Mouse (Mus musculus) bone marrow, adult 2 months (tissue): ENCODE results near the gene Mex3a. TPM values are rescaled to one million over a fixed set of nuclear protein-coding genes. Genes with fewer than 3 reads are reported as not detected.
A peak's percentile ranks its signal among the peaks of the same experiment; 100 is the strongest.

Experiments
- H3K27ac ChIP-seq: fragments of 200-500 bp; 2 replicates; pipeline ENCODE4 v1.5.1; 2012; ENCODE audit warnings: low read depth, mild to moderate bottlenecking, control low read depth, inconsistent platforms, low read length; ENCODE audit not compliant: control insufficient read depth, poor library complexity, insufficient read depth
- H3K4me1 ChIP-seq: fragments of 200-500 bp; 2 replicates; pipeline ENCODE4 v1.6.1; 2011; ENCODE audit warnings: low read length; ENCODE audit not compliant: control insufficient read depth, insufficient read depth
- H3K4me3 ChIP-seq: fragments of 200-500 bp; replicated peaks from 2 replicates; pipeline ENCODE3; 2011; ENCODE audit warnings: mild to moderate bottlenecking, low read depth, low read length, control low read depth; ENCODE audit not compliant: control insufficient read depth
- CTCF ChIP-seq: fragments of 200-500 bp; IDR thresholded peaks from 2 replicates; pipeline ENCODE4 v1.5.1; 2011; ENCODE audit warnings: low read length, control low read depth; ENCODE audit not compliant: control insufficient read depth, insufficient read depth
- POLR2A ChIP-seq: fragments of 200-500 bp; IDR thresholded peaks from 2 replicates; pipeline ENCODE4 v1.6.1; 2011; ENCODE audit warnings: low read depth, mild to moderate bottlenecking, control low read depth, low read length, borderline replicate concordance; ENCODE audit not compliant: control insufficient read depth
- WGBS: fragments of 180-500 bp; shearing (Covaris S2); methylation state at CpG from one replicate; pipeline ENCODE4 v1.1.7; 2018; 5-methylcytosine and 5-hydroxymethylcytosine counted together
- polyA plus RNA-seq: library from polyadenylated mRNA; stranded (reverse); fragments of >200 nt; gene quantifications from 2 replicates; pipeline ENCODE4 v1.2.4, GENCODE M21; 2011; ENCODE audit warnings: low replicate concordance; ENCODE audit not compliant: missing spikeins, insufficient read depth, insufficient read length

Mex3a gene
- polyA plus RNA-seq, 1 experiment, result 2.2 TPM

DNA sequence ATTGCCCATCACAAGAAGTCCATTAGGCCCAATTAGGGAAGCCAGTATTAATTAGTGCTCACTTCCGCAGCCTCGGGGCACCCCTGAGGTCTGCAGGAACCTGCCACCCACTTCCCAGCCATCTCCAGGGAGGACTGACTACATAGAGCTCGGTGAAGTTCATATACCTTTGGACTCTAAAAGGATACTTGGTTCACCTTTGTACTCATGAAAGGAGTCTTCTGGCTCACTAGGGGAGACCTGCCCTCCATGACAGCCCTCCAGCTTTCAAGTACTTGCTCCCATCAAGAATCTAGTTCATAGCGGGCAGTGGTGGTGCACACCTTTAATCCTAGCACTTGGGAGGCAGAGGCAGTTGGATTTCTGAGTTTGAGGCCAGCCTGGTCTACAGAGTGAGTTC, 13.8 kb upstream of the Mex3a start:
- no peaks in the 10 kb centered on the region for H3K4me1 ChIP-seq
- H3K4me3 ChIP-seq, result no peak overlapping the region
- no peak overlapping the region for H3K27ac ChIP-seq
- TF ChIP-seq POLR2A (no peak), CTCF (no peak)
- WGBS, result 83% methylated on average over 4 of the region's 4 CpGs

GRCm38 (mm10) chr3:88520078-88520477, 12.1 kb upstream of the Mex3a start:
- WGBS, result 75% methylated on average over 2 of the region's 2 CpGs
- Histone ChIP-seq H3K4me1 (no peaks in the 10 kb centered on the region), H3K4me3 (no peak overlapping the region), H3K27ac (no peak overlapping the region)
- TF ChIP-seq CTCF (no peak), POLR2A (no peak)

DNA sequence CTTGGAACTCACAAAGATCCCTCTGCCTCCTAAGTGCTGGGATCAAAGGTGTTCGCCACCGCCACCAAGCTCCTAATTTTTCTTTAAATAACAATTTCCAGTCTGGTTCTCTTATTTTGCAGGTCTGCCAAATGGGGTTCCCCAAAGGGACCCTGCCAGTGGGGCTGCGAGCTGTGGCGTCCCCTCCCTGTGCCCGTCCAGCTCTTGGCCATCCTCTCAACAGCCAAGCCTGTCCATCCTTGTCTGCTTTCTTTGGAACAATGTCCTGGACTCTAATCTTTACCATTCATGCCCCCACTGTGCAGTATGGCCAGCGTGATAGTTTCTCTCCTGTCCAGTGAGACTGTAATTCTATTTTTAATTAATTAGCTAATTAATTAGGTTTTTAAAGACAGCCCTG, 11.0 kb upstream of the Mex3a start:
- 76% methylated on average over 6 of the region's 6 CpGs for WGBS
- H3K4me1 ChIP-seq, result no peaks in the 10 kb centered on the region
- no peak overlapping the region for H3K27ac ChIP-seq
- no peak for TF ChIP-seq POLR2A
- TF ChIP-seq CTCF, result no peak
- no peak overlapping the region for H3K4me3 ChIP-seq

- Histone ChIP-seq H3K4me3 (no peak overlapping the region), H3K27ac (no peak overlapping the region), H3K4me1 (no peaks in the 10 kb centered on the region)
- 2% methylated on average over 9 of the region's 9 CpGs for WGBS
- no peak for TF ChIP-seq POLR2A
- TF ChIP-seq CTCF, result peak; percentile 96
These were observed 10.3 kb upstream of the Mex3a start for GRCm38 (mm10) chr3:88521803-88522331.

GRCm38 (mm10) chr3:88523027-88523426, 9.2 kb upstream of the Mex3a start:
- Histone ChIP-seq H3K4me1 (no peaks in the 10 kb centered on the region), H3K4me3 (no peak overlapping the region), H3K27ac (no peak overlapping the region)
- WGBS, result 88% methylated on average over 8 of the region's 8 CpGs
- no peak for TF ChIP-seq CTCF
- no peak for TF ChIP-seq POLR2A

GRCm38 (mm10) chr3:88525021-88525420, 7.2 kb upstream of the Mex3a start:
- Histone ChIP-seq H3K27ac (no peak overlapping the region), H3K4me3 (no peak overlapping the region), H3K4me1 (no peaks in the 10 kb centered on the region)
- no peak for TF ChIP-seq CTCF
- TF ChIP-seq POLR2A, result no peak
- 74% methylated on average over 5 of the region's 5 CpGs for WGBS

GRCm38 (mm10) chr3:88526157-88527131, 5.8 kb upstream of the Mex3a start:
- no peak overlapping the region for H3K4me3 ChIP-seq
- H3K4me1 ChIP-seq, result no peaks in the 10 kb centered on the region
- H3K27ac ChIP-seq, result no peak overlapping the region
- WGBS, result 36% methylated on average over 17 of the region's 17 CpGs
- TF ChIP-seq CTCF (peak; percentile 100), POLR2A (peak; percentile 27; the same call in 1 of the 2 replicates)

DNA sequence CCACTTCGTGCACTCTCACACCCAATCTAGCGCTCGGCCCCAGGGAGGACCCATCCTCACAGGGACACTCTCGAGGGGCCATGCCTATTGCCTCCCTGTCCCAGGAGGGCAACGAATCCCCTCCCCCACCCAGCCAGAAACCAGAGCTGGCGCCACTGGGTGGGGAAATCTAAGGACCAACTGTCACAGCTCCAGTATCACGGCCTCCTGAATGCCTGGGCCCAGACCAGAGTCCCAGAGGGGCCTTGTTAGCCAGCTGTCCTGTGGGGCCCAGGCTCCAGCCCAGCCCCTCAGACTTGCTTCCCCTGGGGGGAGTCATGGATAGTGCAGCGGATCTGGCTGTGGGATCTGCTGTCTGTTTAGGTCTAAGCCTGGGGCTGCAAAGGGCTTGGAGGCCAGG, 4.6 kb upstream of the Mex3a start:
- Histone ChIP-seq H3K4me1 (no peaks in the 10 kb centered on the region), H3K4me3 (no peak overlapping the region), H3K27ac (no peak overlapping the region)
- 55% methylated on average over 8 of the region's 8 CpGs for WGBS
- TF ChIP-seq POLR2A (no peak), CTCF (no peak)

DNA sequence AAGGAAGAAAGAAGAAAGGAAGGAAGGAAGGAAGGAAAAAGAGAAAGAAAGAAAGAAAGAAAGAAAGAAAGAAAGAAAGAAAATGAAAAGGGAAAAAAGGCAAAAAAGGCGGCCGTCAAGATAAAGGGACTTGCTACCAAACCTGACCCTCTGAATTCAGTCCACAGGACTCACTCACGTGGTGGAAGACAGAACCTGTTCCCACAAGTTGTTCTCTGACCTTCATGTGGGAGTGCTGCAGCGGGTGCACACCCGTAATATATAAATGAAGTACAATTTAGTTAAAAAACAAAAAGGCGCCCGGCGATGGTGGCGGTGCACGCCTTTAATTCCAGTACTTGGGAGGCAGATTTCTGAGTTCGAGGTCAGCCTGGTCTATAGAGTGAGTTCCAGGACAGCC, 3.5 kb upstream of the Mex3a start:
- Histone ChIP-seq H3K27ac (no peak overlapping the region), H3K4me1 (no peaks in the 10 kb centered on the region; the same call in 1 of the 2 replicates), H3K4me3 (no peak overlapping the region)
- TF ChIP-seq CTCF (no peak), POLR2A (no peak)
- 91% methylated on average over 11 of the region's 11 CpGs for WGBS
